ENCODE assay signal across 16 mouse cellular contexts in genomic region chr15:90819949-90820655, GRCm38 (mm10).
DNase-seq lines count a peak whose midpoint lies in the region; ATAC-seq lines count a peak whose summit lies in the region.
"Had no signal": no experiment of that assay in that cellular context is flagged by ENCODE, and none has a peak within 500 bp of the region (broad histone marks: within the 10 kb centered on the region; RNA-seq: fewer than 3 reads in every experiment).

No protein-coding gene starts in this region.

- H3K36me3 ChIP-seq in embryonic facial prominence, embryonic 14.5 days (ENCODE audit: control insufficient read depth, insufficient read depth, low read length), result no peaks in the 10 kb centered on the region
- no peaks in the 10 kb centered on the region for H3K36me3 ChIP-seq in embryonic facial prominence, embryonic 10.5 days (replicated peaks)
- no peaks in the 10 kb centered on the region for H3K36me3 ChIP-seq in hindbrain, embryonic 12.5 days
- H3K36me3 ChIP-seq in midbrain, embryonic 13.5 days, result no peaks in the 10 kb centered on the region
- no peaks in the 10 kb centered on the region for H3K36me3 ChIP-seq in neural tube, embryonic 15.5 days
- H3K36me3 ChIP-seq: embryonic facial prominence, embryonic 15.5 days; heart, embryonic 15.5 days; liver, embryonic 13.5 days had no signal

- H3K9ac ChIP-seq in embryonic facial prominence, embryonic 14.5 days (ENCODE audit: low read depth, low read length), result no peak overlapping the region
- H3K9ac ChIP-seq in hindbrain, embryonic 12.5 days, result no peak overlapping the region
- H3K9ac ChIP-seq in midbrain, embryonic 13.5 days (replicated peaks), result no peak overlapping the region
- no peak overlapping the region for H3K9ac ChIP-seq in neural tube, embryonic 15.5 days (replicated peaks)
- H3K9ac ChIP-seq: embryonic facial prominence, embryonic 15.5 days; heart, embryonic 15.5 days; liver, embryonic 13.5 days had no signal

- ATAC-seq in embryonic facial prominence, embryonic 14.5 days (ENCODE audit: low read depth), result no peak
- 0 out of 2 replicates have a peak, but pooled peaks have one; percentile 58 for ATAC-seq in hindbrain, embryonic 12.5 days (ENCODE audit: low FRiP score)
- no peak for ATAC-seq in midbrain, embryonic 13.5 days
- ATAC-seq in neural tube, embryonic 15.5 days (ENCODE audit: low FRiP score), result no peak
- ATAC-seq: Patski had no signal

- no peaks in the 10 kb centered on the region for H3K9me3 ChIP-seq in embryonic facial prominence, embryonic 14.5 days (ENCODE audit: control insufficient read depth, low read length)
- H3K9me3 ChIP-seq in embryonic facial prominence, embryonic 10.5 days, result no peaks in the 10 kb centered on the region
- H3K9me3 ChIP-seq in hindbrain, embryonic 12.5 days (replicated peaks), result no peaks in the 10 kb centered on the region
- no peaks in the 10 kb centered on the region for H3K9me3 ChIP-seq in midbrain, embryonic 13.5 days
- H3K9me3 ChIP-seq in neural tube, embryonic 15.5 days (replicated peaks), result no peaks in the 10 kb centered on the region
- H3K9me3 ChIP-seq: embryonic facial prominence, embryonic 15.5 days; heart, embryonic 15.5 days; liver, embryonic 13.5 days had no signal

- H3K27ac ChIP-seq in embryonic facial prominence, embryonic 14.5 days (replicated peaks; ENCODE audit: low read depth, low read length), result no peak overlapping the region
- no peak overlapping the region for H3K27ac ChIP-seq in embryonic facial prominence, embryonic 10.5 days (replicated peaks)
- H3K27ac ChIP-seq in hindbrain, embryonic 12.5 days, result no peak overlapping the region
- no peak overlapping the region for H3K27ac ChIP-seq in midbrain, embryonic 13.5 days
- no peak overlapping the region for H3K27ac ChIP-seq in neural tube, embryonic 15.5 days (replicated peaks)
- H3K27ac ChIP-seq: embryonic facial prominence, embryonic 15.5 days; heart, embryonic 15.5 days; liver, embryonic 13.5 days had no signal

- H3K4me1 ChIP-seq in embryonic facial prominence, embryonic 14.5 days (ENCODE audit: control insufficient read depth, insufficient read depth, low read length), result 0 out of 2 replicates have a peak, but pooled peaks cover 3% of the 10 kb centered on the region
- H3K4me1 ChIP-seq in embryonic facial prominence, embryonic 10.5 days, result 0 out of 2 replicates have a peak, but pooled peaks cover 7% of the 10 kb centered on the region
- peaks cover 9% of the 10 kb centered on the region; the same call in 1 of the 2 replicates for H3K4me1 ChIP-seq in hindbrain, embryonic 12.5 days
- H3K4me1 ChIP-seq in midbrain, embryonic 13.5 days (replicated peaks), result peaks cover 13% of the 10 kb centered on the region
- peaks cover 5% of the 10 kb centered on the region; the same call in 1 of the 2 replicates for H3K4me1 ChIP-seq in neural tube, embryonic 15.5 days
- H3K4me1 ChIP-seq: embryonic facial prominence, embryonic 15.5 days; heart, embryonic 15.5 days; liver, embryonic 13.5 days had no signal

- WGBS in embryonic facial prominence, embryonic 14.5 days, result 44% methylated on average over 14 of the region's 14 CpGs
- WGBS in embryonic facial prominence, embryonic 10.5 days, result 39% methylated on average over 14 of the region's 14 CpGs
- 35% methylated on average over 14 of the region's 14 CpGs for whole genome bisulfite sequencing in hindbrain, embryonic 12.5 days
- WGBS in midbrain, embryonic 13.5 days, result 15% methylated on average over 14 of the region's 14 CpGs
- WGBS in neural tube, embryonic 15.5 days, result 25% methylated on average over 14 of the region's 14 CpGs

- peak; percentile 19 for DNase-seq in embryonic facial prominence, embryonic 14.5 days (ENCODE audit: low spot score)
- no peak for DNase-seq in embryonic facial prominence, embryonic 10.5 days (ENCODE audit: low spot score)
- no peak for DNase-seq in gastrocnemius, postnatal 10 days
- DNase-seq in gastrocnemius, adult 18-20 months (ENCODE audit: low spot score), result no peak
- DNase-seq in cerebellum, adult 11-12 months, result no peak
- DNase-seq: cerebellum, postnatal 10 days; liver, embryonic 13.5 days; lung, postnatal 10 days; thymus, postnatal 4 days had no signal

- no peak overlapping the region for H3K4me2 ChIP-seq in embryonic facial prominence, embryonic 14.5 days (ENCODE audit: low read depth, low read length)
- H3K4me2 ChIP-seq in hindbrain, embryonic 12.5 days (replicated peaks), result peak overlapping the region; percentile 19; the same call in 1 of the 2 replicates
- peak overlapping the region; percentile 23 for H3K4me2 ChIP-seq in midbrain, embryonic 13.5 days (replicated peaks)
- H3K4me2 ChIP-seq in neural tube, embryonic 15.5 days, result 0 out of 2 replicates have a peak overlapping the region, but pooled peaks have one; percentile 9
- H3K4me2 ChIP-seq: embryonic facial prominence, embryonic 15.5 days; heart, embryonic 15.5 days; liver, embryonic 13.5 days had no signal

- H3K27me3 ChIP-seq in embryonic facial prominence, embryonic 14.5 days (replicated peaks; ENCODE audit: control insufficient read depth, insufficient read depth, low read length), result no peaks in the 10 kb centered on the region
- no peaks in the 10 kb centered on the region for H3K27me3 ChIP-seq in embryonic facial prominence, embryonic 10.5 days (replicated peaks; ENCODE audit: low read depth, poor library complexity, severe bottlenecking)
- no peaks in the 10 kb centered on the region for H3K27me3 ChIP-seq in hindbrain, embryonic 12.5 days
- 0 out of 2 replicates have a peak, but pooled peaks cover 3% of the 10 kb centered on the region for H3K27me3 ChIP-seq in midbrain, embryonic 13.5 days
- H3K27me3 ChIP-seq in neural tube, embryonic 15.5 days (replicated peaks), result no peaks in the 10 kb centered on the region
- H3K27me3 ChIP-seq: CH12.LX; embryonic facial prominence, embryonic 15.5 days; heart, embryonic 15.5 days; liver, embryonic 13.5 days had no signal

- H3K4me3 ChIP-seq in embryonic facial prominence, embryonic 14.5 days (ENCODE audit: low read depth, low read length), result no peak overlapping the region
- no peak overlapping the region for H3K4me3 ChIP-seq in embryonic facial prominence, embryonic 10.5 days
- H3K4me3 ChIP-seq in hindbrain, embryonic 12.5 days, result no peak overlapping the region
- H3K4me3 ChIP-seq in midbrain, embryonic 13.5 days (replicated peaks), result no peak overlapping the region
- no peak overlapping the region for H3K4me3 ChIP-seq in neural tube, embryonic 15.5 days (replicated peaks)
- H3K4me3 ChIP-seq: embryonic facial prominence, embryonic 15.5 days; heart, embryonic 15.5 days; liver, embryonic 13.5 days had no signal
